Mouse (Mus musculus): ENCODE results near the gene Kirrel. TPM values are rescaled to one million over a fixed set of nuclear protein-coding genes. Genes with fewer than 3 reads are reported as not detected.

The Kirrel gene
- polyA plus RNA-seq (2014; fragmentation: Illumina TruSeq; extraction: RNeasy Lipid Tissue Mini Kit (QIAGEN cat#74804); ENCODE audit: low read depth, low replicate concordance) = 0.19 TPM

DNA sequence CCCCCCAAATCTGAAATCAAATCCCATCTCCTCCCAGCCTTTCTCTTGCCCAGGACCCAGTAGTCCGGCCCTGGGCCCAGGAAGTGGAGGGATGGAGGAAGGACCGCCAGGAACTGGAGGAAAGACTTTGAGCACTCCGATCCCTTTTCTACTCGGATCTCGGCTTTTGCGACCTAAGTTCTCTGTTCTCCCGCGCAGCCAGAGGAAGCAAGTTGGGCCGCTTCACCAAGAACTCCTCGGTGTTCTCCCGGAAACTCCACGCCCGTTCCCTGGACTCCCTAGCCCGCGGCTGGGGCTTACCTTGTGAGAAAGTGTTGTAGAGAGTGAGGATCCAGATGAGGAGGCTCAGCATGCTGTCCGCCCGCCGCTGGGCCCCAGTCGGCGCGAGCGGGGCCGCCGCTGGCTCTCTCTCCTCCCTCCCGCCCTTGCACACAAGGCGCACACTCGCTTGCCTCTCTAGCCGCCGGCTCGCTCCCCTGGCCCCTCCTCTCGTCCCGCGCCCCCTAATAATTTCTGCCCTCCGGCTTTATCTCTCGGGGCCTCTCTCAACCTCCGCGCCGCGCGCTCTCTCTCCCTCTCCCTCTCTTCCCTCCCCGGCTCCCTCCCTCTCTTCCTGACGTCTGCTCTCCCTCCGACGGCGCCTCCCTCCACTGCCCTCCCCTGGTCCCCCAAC, at the start of gene Kirrel:
Gene Kirrel (minus strand): TSS at position 652 of the 673 bp plus-strand sequence.

Other genes starting within 250 kb of the Kirrel start
- 671 TPM for gene Cd1d1, start 175.3 kb downstream of the Kirrel start, polyA plus RNA-seq (2014; fragmentation: Illumina TruSeq; extraction: RNeasy Lipid Tissue Mini Kit (QIAGEN cat#74804); ENCODE audit: low read depth, low replicate concordance)
- gene Fcrls, start 89.0 kb upstream of the Kirrel start, polyA plus RNA-seq (2014; fragmentation: Illumina TruSeq; extraction: RNeasy Lipid Tissue Mini Kit (QIAGEN cat#74804); ENCODE audit: low read depth, low replicate concordance) = not detected
- 34.7 TPM for gene Cd5l, start 183.1 kb upstream of the Kirrel start, polyA plus RNA-seq (2014; fragmentation: Illumina TruSeq; extraction: RNeasy Lipid Tissue Mini Kit (QIAGEN cat#74804); ENCODE audit: low read depth, low replicate concordance)
- gene Fcrl1, start 201.6 kb upstream of the Kirrel start, polyA plus RNA-seq (2014; fragmentation: Illumina TruSeq; extraction: RNeasy Lipid Tissue Mini Kit (QIAGEN cat#74804); ENCODE audit: low read depth, low replicate concordance) = 0.21 TPM